Mouse (Mus musculus) cerebellum, adult 2 months (tissue): ENCODE measurements around the gene Cenpe.

ENCODE experiments used
- CTCF ChIP-seq: fragments of 200-500 bp; IDR thresholded peaks from 2 replicates; pipeline ENCODE4 v1.5.1; 2011; ENCODE audit warnings: low read depth, mild to moderate bottlenecking, control low read depth, low read length, moderate library complexity, borderline replicate concordance; ENCODE audit not compliant: insufficient read depth
- POLR2A ChIP-seq: fragments of 200-500 bp; IDR thresholded peaks from 2 replicates; pipeline ENCODE4 v1.6.1; 2011; ENCODE audit warnings: low read length, control low read depth, borderline replicate concordance; ENCODE audit not compliant: insufficient read depth

GRCm38 (mm10) chr3:135318331-135318730 is 106.0 kb downstream of the Cenpe start:
- TF ChIP-seq POLR2A: no peak
- no peak for TF ChIP-seq CTCF
